Mouse (Mus musculus): ENCODE results near the gene Taar7d. TPM values are rescaled to one million over a fixed set of nuclear protein-coding genes. Genes with fewer than 3 reads are reported as not detected.
"Not testable (repeated sequence)": the region's sequence is repeated elsewhere in the genome, so short reads cannot be mapped to it uniquely, and the experiment has no call there.

Gene Taar7d
- not detected for total RNA-seq (2021)
- not detected in 2 replicates for polyA plus RNA-seq (2012; rRNA removed)
- long read RNA-seq, result 0 reads

DNA sequence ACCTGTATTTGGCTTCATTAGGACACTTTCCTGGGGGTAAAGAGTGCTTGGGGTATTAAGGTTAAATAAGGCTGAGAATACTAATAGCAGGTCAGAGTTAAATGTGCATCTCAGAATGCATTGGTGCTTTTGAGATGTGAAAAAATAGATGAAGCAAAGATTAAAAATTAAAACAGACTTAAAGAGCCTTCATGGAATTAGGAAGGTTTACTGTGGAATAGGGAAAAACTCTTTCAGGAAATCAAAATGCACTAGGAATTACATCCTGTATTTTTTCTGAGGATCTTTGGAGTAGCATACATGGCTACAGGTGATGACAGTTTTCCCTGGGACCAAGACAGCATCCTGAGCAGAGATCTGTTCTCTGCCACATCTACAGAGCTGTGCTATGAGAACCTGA, at the start of gene Taar7d:
TSS of gene Taar7d (plus strand) at position 301 of the 400 bp plus-strand sequence.
- no peak for DNase-seq

DNA sequence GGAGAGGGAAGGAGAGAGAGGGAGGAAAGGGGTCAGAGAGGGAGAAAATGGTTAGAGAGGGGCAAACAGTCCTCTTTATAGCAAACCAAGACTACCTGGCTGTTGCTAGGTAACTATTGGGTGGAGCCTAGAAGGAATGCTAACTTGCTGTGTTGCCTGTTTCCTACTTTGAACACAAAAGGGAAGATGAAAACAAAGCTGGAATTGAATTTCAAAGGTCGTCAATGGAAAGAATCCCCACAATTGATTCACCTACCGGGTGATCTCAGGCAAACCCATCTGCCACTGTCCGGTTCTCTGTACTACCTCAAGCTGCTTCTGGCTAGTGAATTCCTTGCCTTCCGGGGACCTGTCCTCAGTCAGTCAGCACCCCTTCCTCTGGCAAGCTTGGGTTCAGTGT, 49.1 kb upstream of the Taar7d start:
- no peak for DNase-seq

DNA sequence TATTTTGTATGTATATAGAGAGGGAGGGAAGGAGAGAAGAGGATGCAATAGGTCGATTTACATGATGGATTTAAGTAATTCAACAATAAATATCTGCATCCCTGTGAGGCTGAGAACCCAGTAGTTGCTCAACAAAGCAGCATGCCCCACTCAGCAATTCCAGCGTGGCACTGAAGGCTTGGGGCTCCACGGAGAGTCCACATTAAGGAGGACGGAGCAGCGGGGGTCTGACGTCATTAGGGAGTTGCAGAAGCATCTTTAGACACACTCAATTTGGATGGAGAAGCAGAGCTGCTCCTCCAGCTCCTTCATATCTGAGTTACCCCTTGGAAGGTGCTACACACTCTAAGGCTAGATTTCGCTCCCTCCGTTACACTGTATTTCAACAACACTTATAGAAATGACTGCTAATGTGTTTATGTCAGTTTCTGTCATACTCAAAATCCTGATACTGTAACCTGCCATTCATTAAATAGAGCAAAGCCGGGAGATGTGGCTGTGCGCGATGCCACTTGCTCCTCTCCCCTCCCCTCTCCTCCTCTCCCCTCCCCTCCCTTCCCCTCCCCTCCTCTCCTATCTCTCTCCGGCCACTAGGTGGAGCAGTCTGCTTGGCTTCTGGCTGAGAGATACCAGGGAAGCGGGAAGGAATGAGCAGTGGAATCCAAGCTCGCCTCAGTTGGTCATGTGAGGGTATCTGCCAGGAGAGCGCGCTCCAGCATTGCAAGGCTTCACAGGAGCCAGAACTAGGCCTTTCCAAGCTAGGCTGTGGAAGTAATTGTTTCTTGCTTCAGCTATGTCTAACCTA, 47.9 kb upstream of the Taar7d start:
- peak; percentile 76 for DNase-seq

DNA sequence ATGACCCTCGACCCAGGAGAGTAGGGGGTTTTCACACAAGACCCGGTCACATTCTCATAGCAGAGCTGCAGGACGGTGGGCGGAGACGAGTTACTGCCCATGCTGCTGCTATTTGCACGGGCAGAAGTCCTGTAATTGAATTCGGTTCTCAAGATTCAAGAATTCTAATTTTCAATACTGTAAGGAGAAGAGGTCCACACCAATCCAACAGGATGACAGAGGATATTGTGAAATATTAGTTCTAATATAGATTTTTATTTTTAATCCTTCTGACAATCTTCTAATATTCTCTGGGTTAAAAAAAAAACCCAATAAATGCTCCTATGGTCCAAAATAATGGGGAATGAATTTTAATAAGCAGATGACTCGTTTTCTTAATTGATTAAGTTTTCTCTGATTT, 41.5 kb upstream of the Taar7d start, which contains the start of gene Taar6:
TSS of gene Taar6 (minus strand) at position 101 of the 400 bp plus-strand sequence.
- no peak for DNase-seq

DNA sequence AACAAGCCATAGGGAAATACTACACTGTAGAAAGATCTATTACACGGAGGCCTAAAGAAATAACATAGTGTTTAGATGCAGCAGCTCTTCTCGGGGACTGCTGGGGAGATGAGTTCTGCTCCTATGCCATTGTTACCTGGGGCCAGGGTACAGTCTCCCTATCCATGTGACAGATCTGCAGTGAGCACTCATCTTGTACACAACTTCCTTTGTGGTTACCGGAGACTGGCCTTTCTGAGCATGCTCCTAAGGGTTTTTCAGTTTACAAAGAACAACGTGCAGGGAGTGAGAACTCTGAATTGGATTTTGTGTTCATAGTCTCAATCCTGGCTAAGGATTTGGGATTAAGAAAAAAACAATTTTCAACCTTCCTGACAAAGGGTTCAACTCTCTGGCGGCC, 40.6 kb upstream of the Taar7d start:
- no peak for DNase-seq

DNA sequence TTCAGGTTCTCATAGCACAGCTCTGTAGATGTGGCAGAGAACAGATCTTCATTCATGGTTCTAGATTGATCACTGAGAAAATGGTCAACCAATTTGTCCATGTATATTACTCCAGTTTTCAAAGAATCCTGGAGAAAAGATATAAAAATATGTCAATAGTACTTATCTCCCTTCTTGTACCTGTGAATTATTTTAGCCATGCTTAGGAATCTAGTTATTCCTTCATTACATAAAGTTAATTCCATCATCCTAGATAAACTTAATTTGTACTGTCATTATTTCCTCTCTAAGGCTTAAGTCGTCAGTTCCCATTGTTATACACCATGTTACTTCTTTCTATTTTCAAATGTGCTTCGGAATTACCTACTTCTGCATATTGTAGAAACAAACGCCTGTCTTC, 33.6 kb upstream of the Taar7d start, which contains the start of gene Taar7a:
TSS of gene Taar7a (minus strand) at position 101 of the 400 bp plus-strand sequence.
- DNase-seq, result no peak

DNA sequence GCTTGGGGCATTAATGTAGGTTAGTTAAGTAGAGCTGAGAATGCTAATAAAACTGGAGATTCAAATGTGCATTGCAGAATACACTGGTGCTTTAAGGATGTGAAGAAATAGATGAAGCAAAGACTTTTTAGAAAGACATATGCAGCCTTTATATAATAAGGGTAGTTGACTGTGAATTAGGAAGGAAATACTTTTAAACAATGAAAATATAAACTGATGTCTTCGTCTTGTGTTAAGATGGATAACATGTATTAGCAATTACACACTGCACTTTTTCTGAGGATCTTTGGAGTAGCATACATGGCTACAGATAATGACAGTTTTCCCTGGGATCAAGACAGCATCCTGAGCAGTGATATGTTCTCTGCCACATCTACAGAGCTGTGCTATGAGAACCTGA, 27.4 kb upstream of the Taar7d start, which contains the start of gene Taar7b:
TSS of gene Taar7b (plus strand) at position 301 of the 400 bp plus-strand sequence.
- DNase-seq, result no peak

DNA sequence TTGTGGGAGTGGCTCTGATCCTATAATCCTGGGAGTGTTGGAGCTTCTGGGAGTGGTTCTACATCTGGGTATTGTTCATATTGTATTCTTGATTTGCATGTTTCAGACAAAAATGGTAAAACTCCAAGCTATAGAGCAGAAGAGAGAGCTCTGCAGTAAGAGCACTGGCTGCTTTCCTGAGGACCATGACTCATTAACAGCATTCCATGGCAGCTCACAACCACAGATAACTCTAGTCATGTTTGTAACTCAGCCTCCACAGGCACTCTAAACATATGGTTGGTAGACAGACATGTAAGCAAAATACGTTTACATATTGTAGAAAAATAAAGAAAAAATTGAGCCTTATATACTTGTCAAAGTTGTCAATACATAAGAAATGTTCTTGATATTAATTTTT, 20.6 kb upstream of the Taar7d start:
- no peak for DNase-seq

DNA sequence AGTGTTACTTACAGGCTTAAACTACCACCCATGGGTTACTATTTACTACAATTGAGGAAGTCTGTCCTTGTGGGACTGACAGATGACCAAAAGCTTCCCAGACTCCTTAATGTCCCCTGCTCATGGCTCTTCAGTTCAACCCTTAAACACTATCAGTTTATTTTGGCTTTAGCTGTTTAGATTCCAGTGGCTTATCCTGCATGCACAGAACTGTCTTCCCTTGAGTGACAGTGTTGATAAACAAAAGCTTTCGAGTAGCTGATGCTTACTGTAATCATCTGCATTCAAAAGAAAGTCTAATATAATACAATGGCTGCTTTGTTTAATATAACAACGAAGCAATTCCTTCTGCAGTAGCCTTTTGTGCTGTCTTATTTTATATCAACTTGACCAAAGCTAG, 20.0 kb upstream of the Taar7d start:
- DNase-seq, result no peak

DNA sequence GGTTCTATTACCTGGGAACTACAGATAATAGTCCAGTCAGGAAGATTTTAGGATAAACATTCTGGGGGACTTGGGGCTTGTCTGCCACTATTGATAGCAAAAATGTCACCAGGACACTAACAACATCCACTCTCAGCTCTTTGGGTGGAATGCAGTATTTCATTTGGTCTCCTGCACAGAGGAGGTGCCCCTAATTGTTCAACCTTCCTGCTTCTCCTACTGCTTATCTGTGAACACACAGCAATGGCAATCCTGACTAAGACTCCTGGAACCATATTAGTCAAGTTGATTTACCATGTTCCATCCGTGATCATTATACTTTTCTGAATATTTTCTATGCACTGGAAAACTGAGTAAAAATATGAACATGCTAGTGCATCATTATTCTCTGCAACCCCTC, 18.9 kb upstream of the Taar7d start:
- no peak for DNase-seq

DNA sequence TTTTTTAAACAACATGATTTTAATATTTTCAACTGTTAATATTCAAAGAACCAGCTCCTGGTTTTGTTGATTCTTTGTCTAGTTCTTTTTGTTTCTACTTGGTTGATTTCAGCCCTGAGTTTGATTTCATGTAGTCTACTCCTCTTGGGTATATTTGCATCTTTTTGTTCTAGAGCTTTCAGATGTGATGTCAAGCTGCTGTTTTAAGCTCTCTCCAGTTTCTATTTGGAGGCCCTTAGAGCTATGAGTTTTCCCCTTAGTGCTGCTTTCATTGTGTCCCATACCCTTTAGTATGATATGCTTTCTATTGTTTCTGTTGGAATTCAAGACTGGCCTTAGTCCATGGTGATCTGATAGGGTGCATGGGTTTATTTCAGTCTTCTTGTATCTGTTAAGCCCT, 4.3 kb downstream of the Taar7d start:
- DNase-seq, result no peak

DNA sequence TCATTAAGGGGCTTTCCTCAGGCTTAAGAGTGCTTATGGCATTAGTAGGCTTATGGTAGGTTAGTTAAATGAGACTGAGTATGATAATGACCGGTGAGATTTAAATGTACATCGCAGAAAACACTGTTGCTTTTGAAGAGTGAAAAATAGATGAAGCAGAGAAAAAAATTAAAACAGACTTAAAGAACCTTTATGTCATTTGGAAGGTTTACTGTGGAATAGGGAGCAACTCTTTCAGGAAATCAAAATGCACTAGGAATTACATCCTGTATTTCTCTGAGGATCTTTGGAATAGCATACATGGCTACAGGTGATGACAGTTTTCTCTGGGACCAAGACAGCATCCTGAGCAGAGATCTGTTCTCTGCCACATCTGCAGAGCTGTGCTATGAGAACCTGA, 10.3 kb downstream of the Taar7d start, which contains the start of gene Taar7e:
TSS of gene Taar7e (plus strand) at position 301 of the 400 bp plus-strand sequence.
- no peak for DNase-seq

DNA sequence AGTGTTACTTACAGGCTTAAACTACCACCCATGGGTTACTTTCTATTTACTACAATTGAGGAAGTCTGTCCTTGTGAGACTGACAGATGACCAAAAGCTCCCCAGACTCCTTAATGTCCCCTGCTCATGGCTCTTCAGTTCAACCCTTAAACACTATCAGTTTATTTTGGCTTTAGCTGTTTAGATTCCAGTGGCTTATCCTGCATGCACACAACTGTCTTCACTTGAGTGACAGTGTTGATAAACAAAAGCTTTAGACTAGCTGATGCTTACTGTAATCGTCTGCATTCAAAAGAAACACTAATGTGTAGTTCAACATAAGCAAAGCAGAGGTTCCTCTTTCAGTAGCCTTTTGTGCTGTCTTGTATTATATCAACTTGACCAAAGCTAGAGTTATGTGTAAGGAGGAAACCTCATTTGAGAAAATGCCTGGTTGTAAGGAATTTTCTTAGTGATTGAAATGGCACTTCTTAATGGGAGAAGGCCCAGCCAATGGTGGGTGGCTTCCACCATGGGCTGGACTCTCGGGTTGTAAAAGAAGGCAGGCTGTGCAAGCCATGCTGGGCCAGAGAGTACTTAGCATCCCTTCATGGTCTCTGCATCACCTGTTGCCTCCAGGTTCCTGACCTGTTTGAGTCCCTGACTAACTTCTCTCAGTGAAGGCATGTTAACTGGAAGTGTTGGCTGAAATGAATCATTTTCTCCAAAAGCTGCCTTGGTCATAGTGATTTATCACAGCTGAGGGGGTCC, 13.3 kb downstream of the Taar7d start:
- DNase-seq, result no peak

DNA sequence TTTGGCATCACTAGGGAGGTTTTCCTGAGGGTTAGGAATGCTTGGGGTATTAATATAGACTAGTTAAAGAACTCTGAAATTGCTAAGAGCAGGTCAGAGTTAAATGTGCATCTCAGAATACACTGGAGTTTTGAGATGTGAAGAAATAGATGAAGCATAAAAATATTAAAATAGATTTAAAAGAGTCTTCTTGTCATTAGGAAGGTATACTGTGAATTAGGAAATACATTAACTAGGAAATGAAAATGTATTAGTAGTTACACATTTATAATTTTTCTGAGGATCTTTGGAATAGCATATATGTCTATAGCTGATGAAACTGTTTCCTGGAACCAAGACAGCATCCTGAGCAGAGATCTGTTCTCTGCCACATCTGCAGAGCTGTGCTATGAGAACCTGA, 22.2 kb downstream of the Taar7d start, which contains the start of gene Taar7f:
TSS of gene Taar7f (plus strand) at position 301 of the 400 bp plus-strand sequence.
- no peak for DNase-seq

DNA sequence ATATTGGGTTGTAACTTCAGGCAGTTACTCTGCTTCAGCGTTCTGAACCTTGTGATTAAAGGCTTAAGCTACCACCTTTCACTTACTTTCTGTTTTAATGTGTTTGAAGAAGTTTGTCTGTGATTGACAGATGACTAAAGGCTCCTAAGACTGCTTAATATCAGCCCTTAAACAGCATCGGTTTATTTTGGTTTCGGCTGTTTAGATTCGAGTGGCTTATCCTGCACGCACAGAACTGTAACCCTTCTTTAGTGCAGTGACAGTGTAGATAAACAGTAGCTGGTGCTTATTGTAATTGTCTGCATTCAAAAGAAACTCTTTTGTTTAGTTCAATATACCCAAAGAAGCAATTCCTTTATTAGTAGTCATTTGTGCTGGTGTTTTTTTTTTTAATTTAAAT, 25.0 kb downstream of the Taar7d start:
- no peak for DNase-seq

DNA sequence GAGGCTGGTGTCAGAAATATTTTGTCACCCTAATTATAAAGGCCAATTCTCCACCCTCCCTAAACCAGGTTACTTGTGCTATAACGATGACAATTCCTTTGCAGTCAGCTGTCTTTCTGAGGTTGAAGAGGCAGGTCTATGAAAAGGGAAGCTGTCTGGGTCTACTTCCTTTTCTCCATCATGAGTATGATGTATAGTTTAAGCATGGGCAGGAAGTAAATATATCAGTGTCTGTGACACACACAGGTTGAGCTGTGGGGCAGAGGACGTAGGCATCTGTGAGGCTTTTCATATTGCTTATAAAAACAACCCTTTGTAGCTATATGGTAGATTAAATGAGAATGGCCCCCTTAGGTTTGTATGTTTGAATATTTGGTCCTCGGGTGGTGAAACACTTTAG, 32.0 kb downstream of the Taar7d start:
- no peak for DNase-seq

DNA sequence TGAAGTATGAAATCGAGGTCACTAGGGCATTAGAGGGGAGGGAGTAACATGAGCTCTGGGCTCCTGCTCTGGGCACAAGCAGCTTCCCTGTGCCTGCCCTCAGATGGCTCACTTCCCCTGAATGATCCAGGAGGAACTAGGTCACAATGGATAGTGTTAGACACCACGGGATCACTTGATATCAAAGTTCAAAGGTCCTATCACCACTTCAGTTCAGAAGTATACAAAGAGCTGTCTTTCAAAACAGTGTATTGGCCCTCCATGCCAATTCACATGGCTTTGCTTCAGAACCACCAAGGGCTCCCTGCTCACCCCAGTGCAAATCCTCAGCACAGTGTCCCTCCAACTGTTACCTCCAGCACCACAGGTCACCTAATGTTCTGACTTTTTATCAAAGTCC, 47.7 kb downstream of the Taar7d start:
- DNase-seq, result not testable (repeated sequence)

DNA sequence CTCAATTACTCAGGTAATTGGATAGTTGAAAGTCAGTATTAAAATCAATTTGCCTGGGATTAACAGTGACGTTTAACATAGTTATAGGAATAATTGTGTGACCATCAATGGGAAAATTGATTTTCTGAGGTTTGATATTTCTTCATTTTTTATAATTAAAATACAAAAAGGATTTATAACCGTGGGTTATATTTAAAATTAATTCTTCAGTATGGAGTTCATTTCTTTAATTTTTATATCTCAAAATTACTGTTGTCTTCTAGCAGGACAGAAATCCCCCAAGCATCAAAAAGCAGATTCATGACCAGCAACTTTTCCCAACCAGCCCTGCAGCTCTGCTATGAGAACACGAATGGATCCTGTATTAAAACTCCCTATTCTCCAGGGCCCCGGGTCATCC, 49.2 kb downstream of the Taar7d start, which contains the start of gene Taar8a:
TSS of gene Taar8a (plus strand) at position 301 of the 400 bp plus-strand sequence.
- DNase-seq, result not testable (repeated sequence)
